Mouse (Mus musculus) gastrocnemius, adult 2 months (tissue): ENCODE data around the gene Galnt15. TPM values are rescaled to one million over a fixed set of nuclear protein-coding genes. Genes with fewer than 3 reads are reported as not detected.

ENCODE experiments used
- DNase-seq: peaks from one replicate; pipeline ENCODE4 v3.0.0; 2022
- H3K27ac ChIP-seq: fragments of 200-600 bp; 2 replicates; pipeline ENCODE4 v1.8.1; 2022; ENCODE audit warnings: mild to moderate bottlenecking
- H3K4me3 ChIP-seq: fragments of 200-600 bp; 2 replicates; pipeline ENCODE4 v1.8.1; 2022; ENCODE audit warnings: mild to moderate bottlenecking, moderate library complexity
- CTCF ChIP-seq: fragments of 200-600 bp; IDR thresholded peaks from 2 replicates; pipeline ENCODE4 v1.8.1; 2022; ENCODE audit warnings: antibody characterized with exemption, mild to moderate bottlenecking, moderate library complexity
- intact Hi-C: fragments of 180-260 bp; cut with DNase I; formaldehyde crosslinking; loops from one replicate; pipeline ENCODE4 v1.15.1; 2025
- total RNA-seq, 2 experiments: library from RNA; stranded (reverse); gene quantifications; 2 replicates each; pipeline ENCODE4 v1.2.3; 2021

Galnt15 gene
- total RNA-seq, 2 experiments from 2014 or later, result 3.8 to 10.4 TPM

GRCm38 (mm10) chr14:32016921-32017320 lies 11.9 kb upstream of the Galnt15 start:
- no peak for DNase-seq
- Histone ChIP-seq H3K27ac (peak overlapping the region; percentile 76), H3K4me3 (no peak overlapping the region)
- intact Hi-C loops, result no loop called here
- TF ChIP-seq CTCF, result no peak

- peak overlapping the region; percentile 53; the same call in 1 of the 2 replicates for H3K27ac ChIP-seq
- no peak for DNase-seq
- no peak for TF ChIP-seq CTCF
- no peak overlapping the region for H3K4me3 ChIP-seq
- intact Hi-C loops, result no loop called here
These were observed 11.3 kb upstream of the Galnt15 start for GRCm38 (mm10) chr14:32017448-32017847.

DNA sequence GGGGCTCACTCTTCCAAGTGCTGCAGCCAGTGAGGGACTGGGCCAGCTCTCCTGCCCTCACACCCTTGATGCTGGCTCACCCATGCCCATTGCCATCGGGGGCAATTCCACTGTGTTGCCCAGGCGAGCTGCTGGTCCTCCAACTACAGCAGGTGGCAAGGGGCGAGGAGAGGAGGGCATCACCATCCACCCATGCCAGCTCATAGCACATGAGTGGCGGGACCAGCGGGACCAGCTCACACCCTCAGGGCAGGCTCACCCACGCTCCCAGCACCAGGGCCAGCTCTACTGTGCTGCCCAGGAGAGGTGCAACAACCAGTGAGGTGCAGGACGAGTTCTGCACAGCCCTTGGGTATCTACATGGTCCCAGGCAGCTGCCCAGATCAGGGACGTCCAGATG lies 9.7 kb upstream of the Galnt15 start:
- no peak for DNase-seq
- Histone ChIP-seq H3K27ac (no peak overlapping the region), H3K4me3 (no peak overlapping the region)
- intact Hi-C loops, result no loop called here
- TF ChIP-seq CTCF, result no peak

DNA sequence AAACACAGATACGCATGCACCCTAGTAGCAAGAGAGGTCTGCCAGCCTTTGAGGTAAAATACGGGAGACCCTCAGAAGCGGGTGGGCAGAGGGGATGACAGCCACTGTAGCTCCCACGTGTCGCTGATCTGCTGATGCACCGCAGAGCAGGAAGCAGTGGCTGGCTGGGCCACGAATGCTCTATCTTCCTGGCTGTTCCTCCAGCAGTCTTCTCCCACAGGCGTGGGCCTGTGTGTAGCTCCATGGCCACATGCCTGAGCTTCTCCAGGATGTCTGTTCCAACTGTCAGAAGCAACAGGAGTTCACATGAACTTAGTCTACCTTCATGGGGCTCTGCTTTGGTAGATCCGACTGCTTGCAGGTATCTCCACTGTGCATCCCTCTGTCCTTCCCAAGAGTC lies 6.8 kb upstream of the Galnt15 start:
- DNase-seq, result peak; percentile 37
- no peak overlapping the region for H3K27ac ChIP-seq
- intact Hi-C loops, result no loop called here
- H3K4me3 ChIP-seq, result no peak overlapping the region
- no peak for TF ChIP-seq CTCF

DNA sequence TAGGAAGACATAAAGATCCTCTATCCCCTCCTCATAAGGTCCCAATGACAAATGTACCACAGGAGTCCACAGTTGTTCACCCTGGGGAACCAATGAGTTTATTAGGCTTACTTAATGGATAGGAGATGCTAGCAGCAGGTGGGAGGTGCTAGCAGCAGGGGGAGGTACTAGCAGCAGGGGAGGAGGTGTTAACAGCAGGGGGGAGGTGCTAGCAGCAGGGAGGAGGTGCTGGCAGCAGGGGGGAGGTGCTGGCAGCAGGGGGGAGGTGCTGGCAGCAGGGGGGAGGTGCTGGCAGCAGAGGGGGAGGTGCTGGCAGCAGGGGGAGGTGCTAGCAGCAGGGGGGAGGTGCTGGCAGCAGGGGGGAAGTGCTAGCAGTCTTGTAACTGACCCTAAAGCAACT lies 6.3 kb upstream of the Galnt15 start:
- intact Hi-C loops, result no loop called here
- no peak for TF ChIP-seq CTCF
- DNase-seq, result no peak
- no peak overlapping the region for H3K4me3 ChIP-seq
- H3K27ac ChIP-seq, result no peak overlapping the region

DNA sequence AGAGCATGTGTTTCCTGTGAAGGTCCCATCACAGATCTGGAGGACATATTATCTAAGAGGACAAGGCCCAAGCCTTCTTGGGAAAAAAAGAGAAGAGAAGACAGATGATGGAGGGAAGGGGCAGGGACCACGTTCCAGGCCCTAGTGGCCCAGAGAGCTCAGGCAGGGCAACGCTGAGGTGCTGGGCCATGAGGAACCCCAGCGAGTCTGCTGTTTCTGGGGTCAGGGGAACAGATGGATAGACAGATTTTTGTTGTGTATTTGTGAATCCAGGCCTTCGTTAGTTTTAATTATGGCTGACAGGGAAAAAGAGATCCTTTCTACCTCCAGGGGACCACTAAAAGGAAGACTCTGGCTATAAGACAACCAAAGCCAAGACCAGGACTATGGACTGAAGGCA lies 4.9 kb upstream of the Galnt15 start:
- Histone ChIP-seq H3K27ac (no peak overlapping the region), H3K4me3 (no peak overlapping the region)
- DNase-seq, result no peak
- intact Hi-C loops, result no loop called here
- TF ChIP-seq CTCF, result no peak

DNA sequence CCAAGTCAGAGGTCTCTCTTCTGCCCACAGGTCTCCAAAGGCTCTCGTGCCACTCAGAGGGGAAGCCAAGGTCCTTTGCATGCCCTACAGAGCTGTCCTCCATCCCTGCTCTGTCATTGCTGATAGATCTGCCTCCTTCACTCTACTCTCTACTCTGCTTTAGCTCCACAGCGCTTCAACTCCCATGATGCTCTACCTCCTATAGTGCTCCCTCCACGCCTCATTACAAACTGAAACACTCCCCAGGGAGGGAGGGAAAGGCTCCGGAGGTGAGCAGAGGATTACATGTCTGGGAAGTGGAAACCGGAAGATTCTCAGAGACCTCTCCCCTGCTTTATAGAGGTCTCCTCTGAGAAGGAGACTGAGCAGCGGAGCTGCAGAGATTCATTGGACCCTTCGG lies 1.6 kb upstream of the Galnt15 start:
- intact Hi-C loops, result no loop called here
- no peak for DNase-seq
- H3K4me3 ChIP-seq, result no peak overlapping the region
- H3K27ac ChIP-seq, result no peak overlapping the region
- TF ChIP-seq CTCF, result no peak

- Histone ChIP-seq H3K4me3 (peak overlapping the region; percentile 70), H3K27ac (peak overlapping the region; percentile 82)
- TF ChIP-seq CTCF, result no peak
- peak; percentile 53 for DNase-seq
- intact Hi-C loops, result no loop called here
These were observed 713 bp downstream of the Galnt15 start for GRCm38 (mm10) chr14:32029411-32029992.

DNA sequence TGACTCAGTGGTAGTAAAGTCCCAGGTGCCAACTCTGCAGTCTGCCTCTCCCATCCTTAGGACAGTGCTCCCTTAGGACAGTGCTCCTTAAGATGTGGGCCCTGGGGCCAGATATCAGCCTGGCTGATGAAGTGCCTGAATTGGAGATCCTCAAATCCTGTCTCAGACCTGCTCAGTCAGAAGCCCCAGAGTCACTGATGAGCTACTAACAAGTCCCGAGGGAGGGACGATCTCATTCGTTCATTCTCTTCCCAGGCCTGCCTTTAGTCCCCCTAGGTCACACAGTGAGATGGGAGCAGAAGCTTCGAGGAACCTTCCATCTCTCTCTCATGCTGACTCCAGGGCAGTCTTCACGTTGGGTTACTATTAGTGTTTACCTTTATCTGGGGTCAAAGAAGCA lies 1.3 kb downstream of the Galnt15 start:
- DNase-seq, result no peak
- peak overlapping the region; percentile 82 for H3K27ac ChIP-seq
- peak overlapping the region; percentile 70 for H3K4me3 ChIP-seq
- intact Hi-C loops, result loop anchor here (5.0 kb wide), 1 partner anchor 233 kb away; no protein-coding TSS in a partner anchor
- no peak for TF ChIP-seq CTCF

DNA sequence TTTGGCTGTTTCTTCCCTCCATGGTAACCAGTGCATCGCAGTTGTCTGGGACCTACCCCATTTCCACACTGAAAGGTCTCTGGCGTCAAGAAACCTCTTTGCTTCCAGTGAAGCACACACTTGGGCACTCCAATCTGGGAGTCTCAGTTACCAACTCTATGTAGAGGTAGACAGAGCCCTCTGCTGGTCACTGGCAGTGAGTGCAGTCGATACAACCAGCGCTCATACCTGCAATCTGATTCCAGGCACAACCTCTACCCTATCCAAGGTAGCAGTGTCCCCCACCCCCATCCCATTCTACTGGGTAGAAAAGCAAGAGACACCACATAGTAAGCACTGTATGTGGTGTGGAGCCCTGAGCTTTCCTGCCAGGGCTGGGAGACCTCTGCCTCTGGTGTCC lies 3.7 kb downstream of the Galnt15 start:
- intact Hi-C loops, result loop anchor here (1.0 to 5.0 kb wide), 2 partner anchors 77 to 235 kb away; no protein-coding TSS in a partner anchor
- peak overlapping the region; percentile 82 for H3K27ac ChIP-seq
- peak; percentile 94 for TF ChIP-seq CTCF
- H3K4me3 ChIP-seq, result peak overlapping the region; percentile 70
- peak; percentile 78 for DNase-seq

GRCm38 (mm10) chr14:32036482-32036881 lies 7.7 kb downstream of the Galnt15 start:
- intact Hi-C loops, result loop anchor here (2.0 kb wide), 1 partner anchor 34 kb away; no protein-coding TSS in a partner anchor
- no peak for DNase-seq
- TF ChIP-seq CTCF, result no peak
- no peak overlapping the region for H3K4me3 ChIP-seq
- no peak overlapping the region for H3K27ac ChIP-seq

GRCm38 (mm10) chr14:32037661-32038252 lies 9.0 kb downstream of the Galnt15 start:
- intact Hi-C loops, result loop anchor here (2.0 kb wide), 1 partner anchor 33 kb away; no protein-coding TSS in a partner anchor
- H3K27ac ChIP-seq, result no peak overlapping the region
- DNase-seq, result no peak
- H3K4me3 ChIP-seq, result no peak overlapping the region
- TF ChIP-seq CTCF, result no peak

GRCm38 (mm10) chr14:32042108-32042507 lies 13.3 kb downstream of the Galnt15 start:
- TF ChIP-seq CTCF, result no peak
- intact Hi-C loops, result no loop called here
- H3K4me3 ChIP-seq, result no peak overlapping the region
- no peak for DNase-seq
- no peak overlapping the region for H3K27ac ChIP-seq

DNA sequence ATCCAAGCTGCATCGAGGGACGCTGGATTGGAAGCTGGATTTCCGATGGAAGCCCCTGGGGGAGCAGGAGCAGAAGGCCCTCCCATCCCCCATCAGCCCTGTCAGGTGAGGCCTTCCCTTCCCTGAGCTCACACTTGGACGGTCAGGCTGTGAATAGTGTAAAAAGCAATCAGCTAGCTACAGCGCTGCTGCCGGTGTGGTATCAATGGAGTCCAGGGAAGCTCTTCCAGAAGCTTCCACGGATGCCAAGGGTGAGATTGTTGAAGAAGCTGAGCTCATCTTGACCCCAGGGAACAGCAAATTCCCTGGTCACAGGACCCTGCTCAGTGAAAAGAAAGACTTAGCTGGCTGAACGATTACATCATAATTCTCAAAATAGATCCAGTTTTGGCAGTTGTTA lies 17.6 kb downstream of the Galnt15 start:
- Histone ChIP-seq H3K4me3 (no peak overlapping the region), H3K27ac (peak overlapping the region; percentile 33; the same call in 1 of the 2 replicates)
- intact Hi-C loops, result no loop called here
- DNase-seq, result no peak
- no peak for TF ChIP-seq CTCF
